Mouse (Mus musculus): ENCODE measurements around the gene Ano9.
A peak's percentile ranks its signal among the peaks of the same experiment; 100 is the strongest.

Gene Ano9

DNA sequence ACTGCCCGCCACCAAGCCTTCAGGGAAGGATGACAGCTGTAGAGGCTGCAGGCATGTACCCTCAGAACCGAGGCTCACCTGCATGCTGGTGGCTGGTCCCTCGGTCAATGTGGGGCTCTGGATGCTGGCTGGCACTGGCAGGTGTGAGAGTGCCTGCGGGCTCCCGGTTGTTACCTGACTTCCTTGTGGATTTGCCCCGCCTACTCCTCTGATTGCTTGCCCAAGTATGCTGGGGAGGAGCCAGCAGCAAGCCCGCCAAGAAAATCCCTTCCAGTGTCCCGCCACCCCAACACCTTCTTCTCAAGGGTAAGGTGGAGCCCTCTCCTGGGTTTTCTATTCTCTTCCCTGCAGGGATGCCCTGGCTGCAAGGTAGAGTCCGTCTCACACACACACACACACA is at the start of gene Ano9:
Ano9 (minus strand) TSS at position 171 of the 400 bp plus-strand sequence.
- DNase-seq = no peak

GRCm38 (mm10) chr7:141164850-141165249 is 47.2 kb upstream of the Ano9 start:
- DNase-seq = no peak

DNA sequence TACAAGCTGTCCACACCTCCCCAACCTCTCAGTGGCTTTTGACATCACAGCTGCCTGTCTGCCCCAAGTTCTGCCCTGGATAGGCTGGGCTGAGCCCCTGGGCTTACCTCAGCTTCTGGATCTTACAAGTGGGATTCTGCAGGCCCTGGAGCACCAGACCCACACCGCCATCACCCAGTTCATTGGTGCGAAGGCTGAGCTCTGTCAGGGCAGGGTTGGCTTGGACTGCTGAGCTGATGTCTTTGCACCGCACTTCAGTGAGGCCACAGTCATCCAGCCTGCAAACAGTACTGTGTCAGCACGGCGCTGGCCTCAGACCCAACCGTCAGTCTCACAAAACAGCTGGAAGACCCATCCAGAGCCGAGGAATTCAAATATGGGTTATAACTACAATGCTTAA is 46.8 kb upstream of the Ano9 start:
- no peak for DNase-seq

- no peak for DNase-seq
Measured at GRCm38 (mm10) chr7:141155362-141155761, 37.8 kb upstream of the Ano9 start.

DNA sequence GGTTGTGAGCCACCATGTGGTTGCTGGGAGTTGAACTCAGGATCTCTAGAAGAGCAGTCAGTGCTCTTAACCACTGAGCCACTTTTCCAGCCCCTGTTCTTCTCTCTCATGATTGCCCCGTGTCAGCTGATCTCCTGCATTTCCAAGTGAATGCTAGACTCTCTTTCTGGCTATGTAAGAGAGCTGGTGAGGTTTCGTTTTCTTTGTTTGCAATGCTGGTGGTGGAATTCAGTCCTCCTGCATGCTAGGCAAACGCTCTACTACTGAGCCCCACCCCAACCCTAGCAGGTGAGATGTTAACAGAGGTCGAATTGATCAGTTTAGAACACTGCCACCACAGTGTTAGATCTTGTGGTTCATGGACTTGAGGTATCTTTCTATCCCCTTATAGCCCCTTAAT is 31.0 kb upstream of the Ano9 start:
- DNase-seq = no peak

DNA sequence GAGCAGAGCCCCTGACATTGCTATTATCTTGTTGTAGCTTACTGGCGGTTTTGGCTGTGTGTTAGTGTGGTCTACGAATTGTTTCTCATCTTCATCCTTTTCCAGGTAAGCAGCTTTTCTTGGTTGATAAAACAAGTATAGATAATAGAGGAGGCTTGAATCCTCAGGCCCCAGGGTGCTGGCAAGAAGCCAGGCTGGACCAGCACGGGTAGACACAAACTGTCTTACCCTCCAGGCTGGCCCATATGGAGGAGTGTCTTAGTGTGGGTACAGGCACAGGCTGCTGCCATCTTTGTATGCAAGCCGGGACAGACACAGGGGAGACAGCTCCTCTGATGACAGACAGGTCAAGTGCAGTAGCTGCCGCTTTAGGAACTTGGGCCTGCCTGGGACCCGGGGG is 29.4 kb upstream of the Ano9 start:
- peak; percentile 29 for DNase-seq

- DNase-seq = no peak
Measured at GRCm38 (mm10) chr7:141146043-141146595, 28.5 kb upstream of the Ano9 start.

GRCm38 (mm10) chr7:141145403-141145802 is 27.8 kb upstream of the Ano9 start:
- peak; percentile 41 for DNase-seq

- DNase-seq = no peak
Measured at GRCm38 (mm10) chr7:141144650-141145049, 27.0 kb upstream of the Ano9 start.

DNA sequence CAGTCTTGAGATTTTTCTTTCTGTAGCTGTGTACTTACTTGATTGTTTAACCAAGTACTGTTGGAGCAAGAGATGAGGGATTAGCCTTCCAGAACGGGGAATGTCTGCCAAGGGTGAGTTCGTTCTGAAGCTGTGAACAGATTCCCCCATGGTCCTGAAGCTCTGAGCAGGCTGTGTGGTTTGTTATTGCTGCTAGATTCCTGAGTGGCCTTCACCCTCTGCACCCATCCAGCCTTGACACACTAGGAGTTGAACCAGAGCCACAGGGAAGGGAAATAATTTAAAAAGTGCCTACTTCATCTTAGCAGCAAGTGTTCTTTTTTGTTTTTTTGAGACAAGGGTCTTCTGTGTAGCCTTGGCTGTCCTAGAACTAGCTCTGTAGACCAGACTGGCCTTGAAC is 26.3 kb upstream of the Ano9 start:
- no peak for DNase-seq

DNA sequence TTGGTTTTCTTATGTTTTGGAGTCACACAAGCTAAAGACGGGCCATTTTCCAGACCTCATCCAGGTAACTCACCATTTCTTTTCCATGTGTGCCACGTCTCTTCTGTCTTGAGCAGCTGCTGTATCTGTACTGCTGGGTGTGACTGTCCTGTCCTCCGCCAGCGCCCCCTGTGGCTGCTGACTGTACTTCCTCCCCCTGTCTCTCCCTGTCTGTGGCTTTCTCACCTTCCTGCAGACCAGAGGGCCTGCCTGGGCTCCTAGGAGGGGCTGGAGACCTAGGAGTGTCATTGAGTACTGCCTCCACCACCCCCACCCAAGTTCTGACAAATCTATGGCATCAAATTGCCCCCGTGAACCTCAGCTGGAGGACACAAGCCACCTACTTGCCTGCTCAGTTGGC is 25.5 kb upstream of the Ano9 start:
- no peak for DNase-seq

DNA sequence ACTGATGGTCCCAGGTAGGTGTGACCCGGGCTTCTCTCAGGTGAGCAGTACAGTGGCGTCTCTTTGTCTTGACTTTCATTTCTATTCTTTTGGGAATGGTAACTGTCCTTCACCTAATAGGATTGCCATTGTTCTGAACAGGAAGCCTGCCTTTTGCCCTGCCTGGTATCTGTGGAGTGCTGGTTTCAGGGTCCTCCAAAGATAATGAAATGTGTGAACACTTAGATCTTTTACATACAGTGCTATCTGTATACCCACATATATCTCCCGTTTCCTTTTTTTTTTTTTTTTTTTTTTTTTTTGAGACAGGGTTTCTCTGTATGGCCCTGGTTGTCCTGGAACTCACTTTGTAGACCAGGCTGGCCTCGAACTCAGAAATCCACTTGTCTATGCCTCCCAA is 23.7 kb upstream of the Ano9 start:
- no peak for DNase-seq

GRCm38 (mm10) chr7:141131904-141132755 is 14.5 kb upstream of the Ano9 start:
- no peak for DNase-seq

- DNase-seq = peak; percentile 86
Measured at GRCm38 (mm10) chr7:141131024-141131820, 13.6 kb upstream of the Ano9 start.

- DNase-seq = no peak
Measured at GRCm38 (mm10) chr7:141123517-141123856, 5.9 kb upstream of the Ano9 start.

DNA sequence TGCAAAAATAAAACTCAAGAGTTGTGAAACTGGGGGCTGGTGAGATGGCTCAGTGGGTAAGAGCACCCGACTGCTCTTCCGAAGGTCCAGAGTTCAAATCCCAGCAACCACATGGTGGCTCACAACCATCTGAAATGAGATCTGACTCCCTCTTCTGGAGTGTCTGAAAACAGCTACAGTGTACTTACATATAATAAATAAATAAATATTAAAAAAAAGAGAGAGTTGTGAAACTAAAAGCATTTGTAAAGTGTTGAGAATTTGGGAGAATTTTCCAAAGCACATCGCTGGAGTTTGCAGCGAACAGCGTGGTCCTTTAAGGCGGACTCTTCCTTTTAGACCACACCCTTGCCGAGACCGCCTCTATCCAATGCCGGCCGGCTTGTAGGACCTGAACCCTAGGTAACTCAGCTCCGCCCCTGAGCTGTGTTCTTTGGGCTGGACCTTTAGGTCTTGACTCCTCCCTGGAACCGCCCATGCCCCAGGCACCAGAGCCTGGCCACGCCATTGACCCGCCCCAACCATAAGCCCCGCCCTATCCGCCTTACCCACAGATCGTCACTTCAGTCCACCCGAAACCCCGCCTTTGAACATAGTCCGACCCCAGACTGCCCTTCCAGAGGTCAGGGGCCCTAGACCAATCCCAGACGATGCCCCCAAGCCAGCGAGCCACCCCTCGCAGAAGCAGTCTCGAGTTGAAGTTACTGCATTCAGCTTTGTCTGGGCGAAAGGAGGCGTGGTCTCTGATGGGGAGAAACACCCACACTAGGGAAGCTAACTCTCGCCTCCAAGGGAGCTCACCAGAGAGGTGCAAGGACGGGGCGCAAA is 5.3 kb upstream of the Ano9 start:
- DNase-seq = peak; percentile 90

DNA sequence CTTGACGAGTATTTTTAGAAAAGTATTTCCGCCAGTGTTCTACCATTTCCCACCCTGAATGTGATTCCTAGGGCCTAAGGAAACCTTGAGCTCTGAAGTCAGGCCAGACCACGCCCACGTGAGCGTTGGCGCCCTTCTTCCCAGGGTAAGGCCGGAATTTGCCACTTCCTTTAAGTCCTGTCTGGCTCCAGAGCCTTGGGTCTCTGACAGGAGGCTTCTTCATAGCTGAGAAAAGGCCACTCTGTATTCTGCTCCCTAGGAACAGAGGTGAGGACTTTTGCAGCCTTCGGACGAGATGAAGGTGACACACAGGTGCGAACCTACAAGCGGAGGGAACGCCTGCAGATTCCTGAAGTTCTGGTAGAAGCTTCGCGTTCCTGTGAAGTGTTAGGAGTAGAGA is 4.6 kb upstream of the Ano9 start, which contains the start of gene Ptdss2:
Ptdss2 (plus strand) TSS at position 138 of the 400 bp plus-strand sequence.
- no peak for DNase-seq

GRCm38 (mm10) chr7:141121051-141121531 is 3.5 kb upstream of the Ano9 start:
- no peak for DNase-seq

DNA sequence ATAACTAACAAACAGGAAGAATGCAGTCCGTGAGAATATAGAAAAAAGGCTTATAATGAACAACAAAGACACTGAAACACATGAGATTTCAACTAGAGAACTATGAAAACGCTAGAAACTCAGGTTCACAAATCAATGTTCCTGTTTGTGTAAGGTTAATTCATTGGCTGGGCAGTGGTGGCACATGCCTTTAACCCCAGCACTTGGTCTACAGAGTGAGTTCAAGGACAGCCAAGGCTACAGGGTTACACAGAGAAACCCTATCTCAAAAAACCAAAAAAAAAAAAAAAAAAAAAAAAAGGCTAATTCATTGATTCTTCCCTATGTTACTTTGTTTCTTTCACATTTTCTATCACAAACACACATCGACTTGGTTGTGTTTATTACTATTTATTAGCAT is 3.0 kb upstream of the Ano9 start:
- no peak for DNase-seq

DNA sequence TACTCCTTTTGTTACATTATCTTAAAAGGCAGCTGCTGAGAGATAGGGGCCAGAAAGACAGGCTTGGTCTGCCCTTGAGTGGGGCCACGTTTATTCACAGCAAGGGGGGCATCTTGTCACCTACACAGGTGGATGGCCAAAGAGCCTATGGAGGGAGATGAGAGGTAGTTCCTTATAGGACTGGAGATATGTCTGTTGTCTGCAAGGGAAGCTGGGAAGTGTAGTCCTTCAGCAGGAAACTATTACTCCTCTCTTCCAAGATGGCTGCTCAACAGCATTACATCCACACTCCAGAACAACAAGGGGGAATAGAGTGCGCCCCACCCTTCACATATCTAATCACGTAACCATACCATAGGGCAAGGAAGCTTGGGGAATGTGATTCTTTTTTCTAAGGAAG is 1.9 kb upstream of the Ano9 start:
- no peak for DNase-seq

GRCm38 (mm10) chr7:141115874-141116273 is 1.7 kb downstream of the Ano9 start:
- no peak for DNase-seq

DNA sequence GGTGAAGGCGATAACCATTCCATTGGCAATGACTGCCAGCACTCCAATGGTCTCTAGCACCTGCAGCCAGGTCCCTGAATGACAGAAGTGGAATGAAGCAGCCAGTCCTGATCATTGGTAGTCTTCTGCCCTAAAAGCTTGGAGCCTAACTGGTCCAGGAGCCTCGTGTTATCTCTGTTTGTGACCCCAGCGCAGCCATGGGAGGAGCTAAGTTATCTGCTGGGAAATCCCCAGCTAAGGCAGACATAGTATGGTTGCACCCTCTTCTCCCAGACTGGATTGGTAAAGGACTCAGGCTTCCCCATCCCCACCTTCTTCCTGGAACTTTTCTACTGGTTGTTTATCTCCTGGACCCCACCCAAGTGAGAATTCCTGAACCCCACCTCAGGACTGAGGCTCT is 14.4 kb downstream of the Ano9 start:
- DNase-seq = no peak
